Mouse (Mus musculus) ES-E14 (cell line): ENCODE results near the gene Gtse1.

ENCODE experiments used
- ZC3H11A ChIP-seq: IDR thresholded peaks from 2 replicates; pipeline ENCODE4 v1.6.1; 2012; ENCODE audit warnings: low read depth, mild to moderate bottlenecking, inconsistent platforms, low read length, borderline replicate concordance
- ZNF384 ChIP-seq: IDR thresholded peaks from 2 replicates; pipeline ENCODE4 v1.6.1; 2012; ENCODE audit warnings: low read depth, low read length, inconsistent platforms

GRCm38 (mm10) chr15:85832599-85832998, 26.9 kb upstream of the Gtse1 start:
- TF ChIP-seq ZNF384: no peak
- TF ChIP-seq ZC3H11A: no peak
